Mouse (Mus musculus): ENCODE data around the gene Neurl3.

DNA sequence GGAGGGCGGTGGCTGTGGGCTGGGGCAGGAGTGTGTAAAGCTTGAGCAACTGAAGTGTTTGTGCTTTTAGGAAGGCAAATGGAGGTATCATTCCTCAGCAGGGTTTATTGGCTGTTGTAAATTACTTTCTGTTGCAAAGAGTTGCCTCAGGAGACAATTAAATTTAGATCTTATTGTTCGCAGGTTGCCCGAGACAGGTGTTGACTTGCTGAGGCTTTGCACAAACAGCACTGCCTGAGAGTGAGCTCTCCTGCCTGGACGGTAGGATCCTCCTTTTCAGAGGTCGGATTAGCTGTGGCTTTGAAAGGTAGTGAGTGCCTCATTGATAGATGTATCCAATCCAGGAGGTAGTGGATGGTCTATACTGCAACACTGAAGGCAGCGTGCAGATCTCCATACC is 31.6 kb upstream of the Neurl3 start:
- TF ChIP-seq GATA1 (IDR thresholded peaks at IDR 0.05; ENCODE audit: low read length), result no peak
- no peak for TF ChIP-seq TAL1 (IDR thresholded peaks at IDR 0.05; ENCODE audit: low read length)

Measured in erythroblast, embryonic 14.5 days (primary cell).